Mouse (Mus musculus) embryonic facial prominence, embryonic 13.5 days (tissue): Measurements from ENCODE around the gene Cdk10. TPM values are rescaled to one million over a fixed set of nuclear protein-coding genes. Genes with fewer than 3 reads are reported as not detected.

Experiments
- ATAC-seq: fragments of 200-750 bp; cut with Nextera tagmentation; 2 replicates; pipeline ENCODE4 v1.8.0; 2017; ENCODE audit warnings: low read depth; ENCODE audit not compliant: insufficient number of reproducible peaks, insufficient read depth, low FRiP score, low TSS enrichment
- H3K27ac ChIP-seq: fragments of 300-500 bp; sonication (generic); 2 replicates; pipeline ENCODE4 v1.5.1; 2015; ENCODE audit warnings: moderate library complexity, mild to moderate bottlenecking, inconsistent platforms
- H3K27me3 ChIP-seq: fragments of 300-500 bp; sonication (generic); 2 replicates; pipeline ENCODE4 v1.6.1; 2015; ENCODE audit warnings: mild to moderate bottlenecking, inconsistent platforms
- H3K36me3 ChIP-seq: fragments of 300-500 bp; sonication (generic); 2 replicates; pipeline ENCODE4 v1.6.1; 2015; ENCODE audit warnings: mild to moderate bottlenecking, inconsistent platforms
- H3K4me1 ChIP-seq: fragments of 300-500 bp; sonication (generic); 2 replicates; pipeline ENCODE4 v1.6.1; 2015; ENCODE audit warnings: inconsistent platforms
- H3K4me2 ChIP-seq: fragments of 300-500 bp; sonication (generic); 2 replicates; pipeline ENCODE4 v1.6.1; 2015; ENCODE audit warnings: moderate library complexity, mild to moderate bottlenecking, inconsistent platforms
- H3K4me3 ChIP-seq: fragments of 300-500 bp; sonication (generic); 2 replicates; pipeline ENCODE4 v1.5.1; 2015; ENCODE audit warnings: mild to moderate bottlenecking, inconsistent platforms
- H3K9ac ChIP-seq: fragments of 300-500 bp; sonication (generic); 2 replicates; pipeline ENCODE4 v1.6.1; 2015; ENCODE audit warnings: mild to moderate bottlenecking, inconsistent platforms
- H3K9me3 ChIP-seq: fragments of 300-500 bp; sonication (generic); 2 replicates; pipeline ENCODE4 v1.6.1; 2016; ENCODE audit warnings: inconsistent platforms
- WGBS: fragments of 180-500 bp; shearing (Covaris S2); methylation state at CpG from one replicate; pipeline ENCODE4 v1.1.7; 2015; ENCODE audit warnings: mixed read lengths; 5-methylcytosine and 5-hydroxymethylcytosine counted together
- polyA plus RNA-seq: library from polyadenylated mRNA; unstranded; fragments of >200 nt; fragmentation: Nextera tagmentation; extraction: Ambion mirVana; gene quantifications from 2 replicates; pipeline ENCODE4 v1.2.1, GENCODE M21; 2015

Cdk10 gene
- polyA plus RNA-seq, 1 experiment from 2014 or later, result 44.3 TPM

- Histone ChIP-seq H3K9ac (no peak overlapping the region), H3K27ac (no peak overlapping the region), H3K27me3 (peaks cover 43% of the 10 kb centered on the region), H3K9me3 (no peaks in the 10 kb centered on the region), H3K4me1 (peaks cover 23% of the 10 kb centered on the region), H3K36me3 (peaks cover 15% of the 10 kb centered on the region), H3K4me2 (no peak overlapping the region), H3K4me3 (no peak overlapping the region)
- no peak for ATAC-seq
- WGBS, result 74% methylated on average over 11 of the region's 11 CpGs
Observed at GRCm38 (mm10) chr8:123233760-123234159, 9.1 kb downstream of the Cdk10 start.

- ATAC-seq, result no peak
- peak overlapping the region; percentile 59 for H3K4me3 ChIP-seq
- H3K36me3 ChIP-seq, result 0 out of 2 replicates have a peak, but pooled peaks cover 4% of the 10 kb centered on the region
- peak overlapping the region; percentile 96 for H3K4me2 ChIP-seq
- peak overlapping the region; percentile 73 for H3K9ac ChIP-seq
- H3K4me1 ChIP-seq, result peaks cover 23% of the 10 kb centered on the region
- no peaks in the 10 kb centered on the region for H3K9me3 ChIP-seq
- peaks cover 43% of the 10 kb centered on the region for H3K27me3 ChIP-seq
- H3K27ac ChIP-seq, result no peak overlapping the region
- 33% methylated on average over 13 of the region's 13 CpGs for WGBS
Observed at GRCm38 (mm10) chr8:123234918-123235519, 10.4 kb downstream of the Cdk10 start.

- Histone ChIP-seq H3K9ac (peak within 1 kb of the TSS; percentile 73), H3K4me1 (peaks cover 23% of the 10 kb centered on the region), H3K9me3 (no peaks in the 10 kb centered on the region), H3K4me3 (peak within 1 kb of the TSS; percentile 59), H3K27ac (no peak within 1 kb of the TSS), H3K27me3 (peaks cover 43% of the 10 kb centered on the region), H3K36me3 (no peaks in the 10 kb centered on the region), H3K4me2 (peak within 1 kb of the TSS; percentile 96)
- peak; percentile 79 for ATAC-seq
- 2% methylated on average over 57 of the region's 57 CpGs for WGBS
Observed at GRCm38 (mm10) chr8:123235520-123236497, 11.2 kb downstream of the Cdk10 start, which contains the start of gene Spata2l. Gene Spata2l (minus strand): TSS chr8:123236233.

GRCm38 (mm10) chr8:123239398-123239797 is 14.8 kb downstream of the Cdk10 start:
- H3K36me3 ChIP-seq, result peaks cover 32% of the 10 kb centered on the region
- no peaks in the 10 kb centered on the region for H3K9me3 ChIP-seq
- no peak overlapping the region for H3K9ac ChIP-seq
- H3K27me3 ChIP-seq, result peaks cover 26% of the 10 kb centered on the region
- ATAC-seq, result no peak
- H3K4me2 ChIP-seq, result no peak overlapping the region
- no peak overlapping the region for H3K4me3 ChIP-seq
- WGBS, result 88% methylated on average over 10 of the region's 10 CpGs
- H3K4me1 ChIP-seq, result peaks cover 20% of the 10 kb centered on the region
- H3K27ac ChIP-seq, result no peak overlapping the region

- 89% methylated on average over 7 of the region's 7 CpGs for WGBS
- no peak for ATAC-seq
- Histone ChIP-seq H3K4me3 (no peak overlapping the region), H3K36me3 (peaks cover 61% of the 10 kb centered on the region), H3K9ac (no peak overlapping the region), H3K27me3 (no peaks in the 10 kb centered on the region), H3K4me1 (no peaks in the 10 kb centered on the region), H3K9me3 (no peaks in the 10 kb centered on the region), H3K27ac (no peak overlapping the region), H3K4me2 (no peak overlapping the region)
Observed at GRCm38 (mm10) chr8:123242107-123242923, 17.7 kb downstream of the Cdk10 start.

GRCm38 (mm10) chr8:123243053-123243452 is 18.4 kb downstream of the Cdk10 start:
- Histone ChIP-seq H3K36me3 (peaks cover 68% of the 10 kb centered on the region), H3K9ac (no peak overlapping the region), H3K4me1 (no peaks in the 10 kb centered on the region), H3K4me3 (no peak overlapping the region), H3K27ac (no peak overlapping the region), H3K4me2 (no peak overlapping the region), H3K27me3 (no peaks in the 10 kb centered on the region), H3K9me3 (no peaks in the 10 kb centered on the region)
- no peak for ATAC-seq
- 74% methylated on average over 11 of the region's 11 CpGs for WGBS

- Histone ChIP-seq H3K27ac (no peak overlapping the region), H3K4me1 (no peaks in the 10 kb centered on the region), H3K4me2 (no peak overlapping the region), H3K27me3 (no peaks in the 10 kb centered on the region), H3K4me3 (no peak overlapping the region), H3K36me3 (peaks cover 82% of the 10 kb centered on the region), H3K9ac (no peak overlapping the region), H3K9me3 (no peaks in the 10 kb centered on the region)
- ATAC-seq, result no peak
- 89% methylated on average over 4 of the region's 4 CpGs for WGBS
Observed at GRCm38 (mm10) chr8:123244382-123244781, 19.7 kb downstream of the Cdk10 start.

- no peak overlapping the region for H3K27ac ChIP-seq
- no peak overlapping the region for H3K9ac ChIP-seq
- H3K4me1 ChIP-seq, result no peaks in the 10 kb centered on the region
- no peaks in the 10 kb centered on the region for H3K27me3 ChIP-seq
- no peak overlapping the region for H3K4me3 ChIP-seq
- peaks cover 92% of the 10 kb centered on the region for H3K36me3 ChIP-seq
- ATAC-seq, result no peak
- no peak overlapping the region for H3K4me2 ChIP-seq
- 88% methylated on average over 12 of the region's 12 CpGs for WGBS
- H3K9me3 ChIP-seq, result no peaks in the 10 kb centered on the region
Observed at GRCm38 (mm10) chr8:123245543-123245942, 20.9 kb downstream of the Cdk10 start.

- 94% methylated on average over 6 of the region's 6 CpGs for WGBS
- no peaks in the 10 kb centered on the region for H3K27me3 ChIP-seq
- no peak overlapping the region for H3K4me3 ChIP-seq
- peaks cover 4% of the 10 kb centered on the region for H3K4me1 ChIP-seq
- ATAC-seq, result no peak
- H3K4me2 ChIP-seq, result no peak overlapping the region
- H3K9me3 ChIP-seq, result no peaks in the 10 kb centered on the region
- H3K9ac ChIP-seq, result no peak overlapping the region
- no peak overlapping the region for H3K27ac ChIP-seq
- H3K36me3 ChIP-seq, result peaks cover 94% of the 10 kb centered on the region
Observed at GRCm38 (mm10) chr8:123247748-123248147, 23.1 kb downstream of the Cdk10 start.

- no peak for ATAC-seq
- H3K9me3 ChIP-seq, result no peaks in the 10 kb centered on the region
- 96% methylated on average over 8 of the region's 8 CpGs for WGBS
- peaks cover 85% of the 10 kb centered on the region for H3K36me3 ChIP-seq
- peaks cover 10% of the 10 kb centered on the region for H3K4me1 ChIP-seq
- H3K27me3 ChIP-seq, result no peaks in the 10 kb centered on the region
- no peak overlapping the region for H3K27ac ChIP-seq
- no peak overlapping the region for H3K4me2 ChIP-seq
- H3K9ac ChIP-seq, result no peak overlapping the region
- H3K4me3 ChIP-seq, result no peak overlapping the region
Observed at GRCm38 (mm10) chr8:123248596-123248995, 24.0 kb downstream of the Cdk10 start.

- no peaks in the 10 kb centered on the region for H3K27me3 ChIP-seq
- WGBS, result 95% methylated on average over 5 of the region's 5 CpGs
- peaks cover 65% of the 10 kb centered on the region for H3K36me3 ChIP-seq
Observed at GRCm38 (mm10) chr8:123250940-123251339, 26.3 kb downstream of the Cdk10 start.

More at GRCm38 (mm10) chr8:123250940-123251339, 26.3 kb downstream of the Cdk10 start:
- H3K4me3 ChIP-seq, result no peak overlapping the region
- H3K4me1 ChIP-seq, result peaks cover 22% of the 10 kb centered on the region
- no peak overlapping the region for H3K9ac ChIP-seq
- ATAC-seq, result no peak
- H3K27ac ChIP-seq, result no peak overlapping the region
- H3K9me3 ChIP-seq, result no peaks in the 10 kb centered on the region
- no peak overlapping the region for H3K4me2 ChIP-seq
